Mouse (Mus musculus): ENCODE measurements around the gene Megf9. TPM values are rescaled to one million over a fixed set of nuclear protein-coding genes. Genes with fewer than 3 reads are reported as not detected.
A peak's percentile ranks its signal among the peaks of the same experiment; 100 is the strongest.

The Megf9 gene
- polyA plus RNA-seq, 1 experiment = 31.9 TPM

- Histone ChIP-seq H3K27ac (ENCODE audit: insufficient read depth, low read length) (no peak overlapping the region; the same call in 1 of the 2 replicates), H3K4me1 (ENCODE audit: control insufficient read depth, insufficient read depth, low read length) (no peaks in the 10 kb centered on the region), H3K4me3 (replicated peaks; ENCODE audit: insufficient read depth, low read depth, low read length) (no peak overlapping the region), H3K27me3 (ENCODE audit: control insufficient read depth, insufficient read depth, low read length) (no peaks in the 10 kb centered on the region)
- peak; percentile 19 to 48 for DNase-seq
- 48% methylated on average over 3 of the region's 3 CpGs for WGBS
- TF ChIP-seq CTCF (IDR thresholded peaks at IDR 0.05; ENCODE audit: borderline replicate concordance, insufficient read depth, low read depth, low read length) (no peak), POLR2A (IDR thresholded peaks at IDR 0.05; ENCODE audit: borderline replicate concordance, insufficient read depth, low read length) (no peak)
Measured at GRCm38 (mm10) chr4:70499285-70499684, 35.5 kb downstream of the Megf9 start.

GRCm38 (mm10) chr4:70496978-70497377 is 37.8 kb downstream of the Megf9 start:
- no peak for TF ChIP-seq CTCF (IDR thresholded peaks at IDR 0.05; ENCODE audit: borderline replicate concordance, insufficient read depth, low read depth, low read length)
- no peak for TF ChIP-seq POLR2A (IDR thresholded peaks at IDR 0.05; ENCODE audit: borderline replicate concordance, insufficient read depth, low read length)
- H3K4me1 ChIP-seq (ENCODE audit: control insufficient read depth, insufficient read depth, low read length) = no peaks in the 10 kb centered on the region
- WGBS = 100% methylated on average over 1 of the region's 1 CpGs

GRCm38 (mm10) chr4:70489792-70490191 is 45.0 kb downstream of the Megf9 start:
- no peaks in the 10 kb centered on the region for H3K4me1 ChIP-seq (ENCODE audit: control insufficient read depth, insufficient read depth, low read length)
- WGBS = 92% methylated on average over 2 of the region's 2 CpGs
- H3K27me3 ChIP-seq (ENCODE audit: control insufficient read depth, insufficient read depth, low read length) = no peaks in the 10 kb centered on the region; the same call in 1 of the 2 replicates
- no peak for DNase-seq
- H3K27ac ChIP-seq (ENCODE audit: insufficient read depth, low read length) = no peak overlapping the region
- no peak for TF ChIP-seq POLR2A (IDR thresholded peaks at IDR 0.05; ENCODE audit: borderline replicate concordance, insufficient read depth, low read length)
- TF ChIP-seq CTCF (IDR thresholded peaks at IDR 0.05; ENCODE audit: borderline replicate concordance, insufficient read depth, low read depth, low read length) = no peak
- no peak overlapping the region for H3K4me3 ChIP-seq (replicated peaks; ENCODE audit: insufficient read depth, low read depth, low read length)

More at GRCm38 (mm10) chr4:70496978-70497377, 37.8 kb downstream of the Megf9 start:
- Histone ChIP-seq H3K4me3 (replicated peaks; ENCODE audit: insufficient read depth, low read depth, low read length) (no peak overlapping the region), H3K27ac (ENCODE audit: insufficient read depth, low read length) (no peak overlapping the region), H3K27me3 (ENCODE audit: control insufficient read depth, insufficient read depth, low read length) (no peaks in the 10 kb centered on the region; the same call in 1 of the 2 replicates)
- DNase-seq = no peak

GRCm38 (mm10) chr4:70488415-70488814 is 46.4 kb downstream of the Megf9 start:
- TF ChIP-seq CTCF (IDR thresholded peaks at IDR 0.05; ENCODE audit: borderline replicate concordance, insufficient read depth, low read depth, low read length) (no peak), POLR2A (IDR thresholded peaks at IDR 0.05; ENCODE audit: borderline replicate concordance, insufficient read depth, low read length) (no peak)
- no peak overlapping the region for H3K4me3 ChIP-seq (replicated peaks; ENCODE audit: insufficient read depth, low read depth, low read length)
- DNase-seq = no peak
- 76% methylated on average over 3 of the region's 3 CpGs for WGBS
- H3K27ac ChIP-seq (ENCODE audit: insufficient read depth, low read length) = no peak overlapping the region
- no peaks in the 10 kb centered on the region for H3K4me1 ChIP-seq (ENCODE audit: control insufficient read depth, insufficient read depth, low read length)
- no peaks in the 10 kb centered on the region; the same call in 1 of the 2 replicates for H3K27me3 ChIP-seq (ENCODE audit: control insufficient read depth, insufficient read depth, low read length)

- TF ChIP-seq CTCF (IDR thresholded peaks at IDR 0.05; ENCODE audit: borderline replicate concordance, insufficient read depth, low read depth, low read length) (no peak), POLR2A (IDR thresholded peaks at IDR 0.05; ENCODE audit: borderline replicate concordance, insufficient read depth, low read length) (no peak)
- H3K27me3 ChIP-seq (ENCODE audit: control insufficient read depth, insufficient read depth, low read length) = no peaks in the 10 kb centered on the region
- H3K4me1 ChIP-seq (ENCODE audit: control insufficient read depth, insufficient read depth, low read length) = no peaks in the 10 kb centered on the region
- no peak for DNase-seq
- no peak overlapping the region for H3K4me3 ChIP-seq (replicated peaks; ENCODE audit: insufficient read depth, low read depth, low read length)
- 92% methylated on average over 2 of the region's 2 CpGs for WGBS
- H3K27ac ChIP-seq (ENCODE audit: insufficient read depth, low read length) = no peak overlapping the region
Measured at GRCm38 (mm10) chr4:70484134-70484533, 50.7 kb downstream of the Megf9 start.

GRCm38 (mm10) chr4:70481931-70482330 is 52.9 kb downstream of the Megf9 start:
- 90% methylated on average over 4 of the region's 4 CpGs for WGBS

GRCm38 (mm10) chr4:70471398-70471797 is 63.4 kb downstream of the Megf9 start:
- 27% methylated on average over 2 of the region's 2 CpGs for WGBS

More at GRCm38 (mm10) chr4:70481931-70482330, 52.9 kb downstream of the Megf9 start:
- H3K4me1 ChIP-seq (ENCODE audit: control insufficient read depth, insufficient read depth, low read length) = no peaks in the 10 kb centered on the region
- no peak for DNase-seq
- H3K27me3 ChIP-seq (ENCODE audit: control insufficient read depth, insufficient read depth, low read length) = no peaks in the 10 kb centered on the region
- no peak overlapping the region for H3K4me3 ChIP-seq (replicated peaks; ENCODE audit: insufficient read depth, low read depth, low read length)
- H3K27ac ChIP-seq (ENCODE audit: insufficient read depth, low read length) = no peak overlapping the region
- TF ChIP-seq POLR2A (IDR thresholded peaks at IDR 0.05; ENCODE audit: borderline replicate concordance, insufficient read depth, low read length) (no peak), CTCF (IDR thresholded peaks at IDR 0.05; ENCODE audit: borderline replicate concordance, insufficient read depth, low read depth, low read length) (no peak)

GRCm38 (mm10) chr4:70465921-70466689 is 68.7 kb downstream of the Megf9 start:
- WGBS = 90% methylated on average over 1 of the region's 1 CpGs
- Histone ChIP-seq H3K4me3 (replicated peaks; ENCODE audit: insufficient read depth, low read depth, low read length) (no peak overlapping the region), H3K27me3 (ENCODE audit: control insufficient read depth, insufficient read depth, low read length) (no peaks in the 10 kb centered on the region), H3K27ac (ENCODE audit: insufficient read depth, low read length) (no peak overlapping the region), H3K4me1 (ENCODE audit: control insufficient read depth, insufficient read depth, low read length) (peaks cover 3% of the 10 kb centered on the region; the same call in 1 of the 2 replicates)
- no peak for DNase-seq
- TF ChIP-seq POLR2A (IDR thresholded peaks at IDR 0.05; ENCODE audit: borderline replicate concordance, insufficient read depth, low read length) = no peak
- TF ChIP-seq CTCF (IDR thresholded peaks at IDR 0.05; ENCODE audit: borderline replicate concordance, insufficient read depth, low read depth, low read length) = no peak

More at GRCm38 (mm10) chr4:70471398-70471797, 63.4 kb downstream of the Megf9 start:
- no peak overlapping the region for H3K4me3 ChIP-seq (replicated peaks; ENCODE audit: insufficient read depth, low read depth, low read length)
- no peaks in the 10 kb centered on the region for H3K27me3 ChIP-seq (ENCODE audit: control insufficient read depth, insufficient read depth, low read length)
- no peaks in the 10 kb centered on the region; the same call in 1 of the 2 replicates for H3K4me1 ChIP-seq (ENCODE audit: control insufficient read depth, insufficient read depth, low read length)
- DNase-seq = no peak
- TF ChIP-seq POLR2A (IDR thresholded peaks at IDR 0.05; ENCODE audit: borderline replicate concordance, insufficient read depth, low read length) = no peak
- TF ChIP-seq CTCF (IDR thresholded peaks at IDR 0.05; ENCODE audit: borderline replicate concordance, insufficient read depth, low read depth, low read length) = no peak
- H3K27ac ChIP-seq (ENCODE audit: insufficient read depth, low read length) = no peak overlapping the region
